8 mouse cellular contexts compared by ENCODE assay signal in genomic region chr14:100282651-100283050, GRCm38 (mm10). TPM values are rescaled to one million over a fixed set of nuclear protein-coding genes. Genes with fewer than 3 reads are reported as not detected.
DNase-seq lines count a peak whose midpoint lies in the region; ATAC-seq and TF ChIP-seq lines count a peak whose summit lies in the region.

No protein-coding gene starts in this region.

- peaks cover 5% of the 10 kb centered on the region; the same call in 1 of the 2 replicates for H3K36me3 ChIP-seq in heart, adult 2 months (ENCODE audit: control insufficient read depth, insufficient read depth, low read length)
- peaks cover 3% of the 10 kb centered on the region; the same call in 1 of the 2 replicates for H3K36me3 ChIP-seq in hindbrain, embryonic 12.5 days
- no peaks in the 10 kb centered on the region for H3K36me3 ChIP-seq in midbrain, embryonic 11.5 days (ENCODE audit: control insufficient read depth, insufficient read depth, low read length)

- H3K27me3 ChIP-seq in heart, adult 2 months (ENCODE audit: control insufficient read depth, insufficient read depth, low read length): no peaks in the 10 kb centered on the region
- 0 out of 2 replicates have a peak, but pooled peaks cover 3% of the 10 kb centered on the region for H3K27me3 ChIP-seq in hindbrain, embryonic 12.5 days
- H3K27me3 ChIP-seq in midbrain, embryonic 11.5 days (ENCODE audit: control insufficient read depth, insufficient read depth, low read length): no peaks in the 10 kb centered on the region; the same call in none of the 2 replicates

- H3K79me2 ChIP-seq in heart, adult 2 months (replicated peaks; ENCODE audit: control insufficient read depth, insufficient read depth, low read length): peaks cover 3% of the 10 kb centered on the region; the same call in 1 of the 2 replicates

- no peak for TF ChIP-seq CTCF in heart, adult 2 months (IDR thresholded peaks at IDR 0.05)

- intact Hi-C loops in heart, adult 2 months (cut with DNase I): loop anchor here (2.0 to 10.0 kb wide), 4 partner anchors 14 to 332 kb away; no protein-coding TSS in a partner anchor

- TF ChIP-seq EP300 in heart, adult 2 months (IDR thresholded peaks at IDR 0.05; ENCODE audit: insufficient read depth, low read depth, low read length): no peak

- no peak for ATAC-seq in hindbrain, embryonic 12.5 days (ENCODE audit: low FRiP score)
- ATAC-seq in midbrain, embryonic 11.5 days (ENCODE audit: low FRiP score): no peak

- H3K9ac ChIP-seq in heart, adult 2 months (ENCODE audit: low read depth, low read length): peak overlapping the region; percentile 16; the same call in 1 of the 2 replicates
- H3K9ac ChIP-seq in hindbrain, embryonic 12.5 days: peak overlapping the region; percentile 63
- peak overlapping the region; percentile 85 for H3K9ac ChIP-seq in midbrain, embryonic 11.5 days (ENCODE audit: low read length)

- H3K9me3 ChIP-seq in hindbrain, embryonic 12.5 days (replicated peaks): peaks cover 7% of the 10 kb centered on the region; the same call in 1 of the 2 replicates
- H3K9me3 ChIP-seq in midbrain, embryonic 11.5 days (ENCODE audit: control insufficient read depth, low read length): peaks cover 4% of the 10 kb centered on the region; the same call in 1 of the 2 replicates

- DNase-seq in heart, adult 2 months: no peak
- no peak for DNase-seq in heart, adult 11 months
- peak; percentile 56 for DNase-seq in R1 (ENCODE audit: low read depth, low spot score)
- DNase-seq in midbrain, embryonic 11.5 days (ENCODE audit: low spot score, missing footprints): peak; percentile 89
- DNase-seq in left cerebral cortex, adult 18-20 months (ENCODE audit: low spot score in 2 of 2): no peak
- no peak for DNase-seq in thymus, postnatal 14 days
- DNase-seq in left cerebral cortex, adult 11 months (ENCODE audit: low spot score): no peak

- peak overlapping the region; percentile 72 for H3K4me2 ChIP-seq in hindbrain, embryonic 12.5 days (replicated peaks)
- peak overlapping the region; percentile 89 for H3K4me2 ChIP-seq in midbrain, embryonic 11.5 days

- no peak for TF ChIP-seq POLR2A in heart, adult 2 months (IDR thresholded peaks at IDR 0.05; ENCODE audit: insufficient read depth, low read depth, low read length)

- H3K27ac ChIP-seq in heart, adult 2 months: peak overlapping the region; percentile 93
- H3K27ac ChIP-seq in hindbrain, embryonic 12.5 days: peak overlapping the region; percentile 97; the same call in 1 of the 2 replicates
- no peak overlapping the region; the same call in 1 of the 2 replicates for H3K27ac ChIP-seq in midbrain, embryonic 11.5 days (ENCODE audit: low read depth, low read length)

- no peaks in the 10 kb centered on the region; the same call in 1 of the 2 replicates for H3K4me1 ChIP-seq in heart, adult 2 months (ENCODE audit: control insufficient read depth, insufficient read depth, low read length)
- H3K4me1 ChIP-seq in hindbrain, embryonic 12.5 days: peaks cover 17% of the 10 kb centered on the region; the same call in 1 of the 2 replicates
- H3K4me1 ChIP-seq in midbrain, embryonic 11.5 days (ENCODE audit: control insufficient read depth, insufficient read depth, low read length): peaks cover 19% of the 10 kb centered on the region; the same call in 1 of the 2 replicates

- peak overlapping the region; percentile 87 for H3K4me3 ChIP-seq in heart, adult 2 months
- H3K4me3 ChIP-seq in hindbrain, embryonic 12.5 days: peak overlapping the region; percentile 61
- peak overlapping the region; percentile 58 for H3K4me3 ChIP-seq in midbrain, embryonic 11.5 days (ENCODE audit: low read depth, low read length)

- WGBS in heart, adult 2 months: 7% methylated on average over 7 of the region's 7 CpGs
- 11% methylated on average over 7 of the region's 7 CpGs for WGBS in hindbrain, embryonic 12.5 days
- 3% methylated on average over 7 of the region's 7 CpGs for WGBS in midbrain, embryonic 11.5 days

RNA-seq across cellular contexts. Expression of gene Klf12, which starts 1.8 kb away (rescaled TPM):
- total RNA-seq in heart, adult 2 months (2021): 10 to 100 TPM; 15.3 to 15.8 TPM
- 8.6 and 14.6 TPM in 2 replicates for polyA plus RNA-seq in heart, adult 2 months (2012; rRNA removed)
- polyA plus RNA-seq in hindbrain, embryonic 12.5 days (2016; fragmentation: Nextera tagmentation; extraction: Ambion mirVana): 39.6 and 41.4 TPM in 2 replicates
- 27.7 and 35.8 TPM in 2 replicates for polyA plus RNA-seq in midbrain, embryonic 11.5 days (2014; fragmentation: Nextera tagmentation; extraction: Ambion mirVana)
- 10 to 100 TPM; 52.0 to 56.0 TPM for total RNA-seq in left cerebral cortex, adult 18-20 months (2021)

Comparison
In these comparisons a context has a peak if more than half of its experiments do, and no peak if none do; other contexts are left out.
1. DNase-seq: peak in R1 (single experiment) and midbrain, embryonic 11.5 days (single experiment); none in heart, adult 2 months (0 of 2), heart, adult 11 months (single experiment), left cerebral cortex, adult 18-20 months (0 of 2), thymus, postnatal 14 days (single experiment) and left cerebral cortex, adult 11 months (single experiment).
2. H3K9ac ChIP-seq: peak in every context shown above with its lines; median percentile 85 in midbrain, embryonic 11.5 days; 63 in hindbrain, embryonic 12.5 days; 16 in heart, adult 2 months.
3. Peak in every context shown above with its lines, with median percentiles within 50 percentile points of each other: H3K4me3 ChIP-seq.